ENCODE assay signal across 10 mouse cellular contexts in genomic region chr5:107054900-107055452, GRCm38 (mm10).
DNase-seq lines count a peak whose midpoint lies in the region; ATAC-seq lines count a peak whose summit lies in the region.
"Had no signal": no experiment of that assay in that cellular context is flagged by ENCODE, and none has a peak within 500 bp of the region (broad histone marks: within the 10 kb centered on the region; RNA-seq: fewer than 3 reads in every experiment).

No protein-coding gene starts in this region.

- peaks cover 38% of the 10 kb centered on the region for H3K4me1 ChIP-seq in kidney, embryonic 15.5 days
- peaks cover 23% of the 10 kb centered on the region for H3K4me1 ChIP-seq in embryonic facial prominence, embryonic 10.5 days
- H3K4me1 ChIP-seq: limb, embryonic 15.5 days had no signal

- peak overlapping the region; percentile 42; the same call in 1 of the 2 replicates for H3K27ac ChIP-seq in kidney, embryonic 15.5 days
- H3K27ac ChIP-seq in embryonic facial prominence, embryonic 10.5 days (replicated peaks), result peak overlapping the region; percentile 14; the same call in 1 of the 2 replicates
- H3K27ac ChIP-seq: limb, embryonic 15.5 days had no signal

- H3K9me3 ChIP-seq in kidney, embryonic 15.5 days (replicated peaks), result no peaks in the 10 kb centered on the region
- no peaks in the 10 kb centered on the region for H3K9me3 ChIP-seq in embryonic facial prominence, embryonic 10.5 days
- H3K9me3 ChIP-seq: limb, embryonic 15.5 days had no signal

- H3K36me3 ChIP-seq in kidney, embryonic 15.5 days, result no peaks in the 10 kb centered on the region
- H3K36me3 ChIP-seq in embryonic facial prominence, embryonic 10.5 days (replicated peaks), result no peaks in the 10 kb centered on the region
- H3K36me3 ChIP-seq: limb, embryonic 15.5 days had no signal

- H3K4me2 ChIP-seq in kidney, embryonic 15.5 days, result no peak overlapping the region
- H3K4me2 ChIP-seq: limb, embryonic 15.5 days had no signal

- WGBS in kidney, embryonic 15.5 days, result 42% methylated on average over 6 of the region's 6 CpGs
- 76% methylated on average over 6 of the region's 6 CpGs for WGBS in embryonic facial prominence, embryonic 10.5 days

- no peaks in the 10 kb centered on the region for H3K27me3 ChIP-seq in kidney, embryonic 15.5 days
- no peaks in the 10 kb centered on the region for H3K27me3 ChIP-seq in embryonic facial prominence, embryonic 10.5 days (replicated peaks; ENCODE audit: low read depth, poor library complexity, severe bottlenecking)
- H3K27me3 ChIP-seq: limb, embryonic 15.5 days had no signal

- ATAC-seq in kidney, embryonic 15.5 days (replicated peaks; ENCODE audit: low FRiP score), result no peak
- ATAC-seq in megakaryocyte-erythroid progenitor cell, adult 5-6 weeks (replicated peaks; ENCODE audit: low FRiP score, low TSS enrichment, poor library complexity, severe bottlenecking), result peak; percentile 48
- no peak for ATAC-seq in activated CD4-positive, CD25-positive, alpha-beta regulatory T cell, adult 4 months

- peak; percentile 27 for DNase-seq in adrenal gland, postnatal 10 days
- no peak for DNase-seq in adrenal gland, postnatal 4 days (ENCODE audit: low spot score in 2 of 2)
- no peak for DNase-seq in kidney, postnatal 25 days
- DNase-seq in embryonic facial prominence, embryonic 10.5 days (ENCODE audit: low spot score), result no peak
- no peak for DNase-seq in cerebellum, adult 11 months
- DNase-seq: lung, postnatal 36 days had no signal

- no peak overlapping the region for H3K9ac ChIP-seq in kidney, embryonic 15.5 days
- H3K9ac ChIP-seq: limb, embryonic 15.5 days had no signal

- no peak overlapping the region for H3K4me3 ChIP-seq in kidney, embryonic 15.5 days (replicated peaks)
- H3K4me3 ChIP-seq in embryonic facial prominence, embryonic 10.5 days, result no peak overlapping the region
- H3K4me3 ChIP-seq: limb, embryonic 15.5 days had no signal
